Mouse (Mus musculus): ENCODE measurements around the gene Dner.
A peak's percentile ranks its signal among the peaks of the same experiment; 100 is the strongest.

Gene Dner

GRCm38 (mm10) chr1:84695517-84696411 lies at the start of gene Dner:
Gene Dner (minus strand): TSS chr1:84696221.
- peak; percentile 74 for DNase-seq (ENCODE audit: low spot score)

GRCm38 (mm10) chr1:84742156-84742555 lies 46.1 kb upstream of the Dner start:
- no peak for DNase-seq (ENCODE audit: low spot score)

- DNase-seq (ENCODE audit: low spot score): no peak
Measured at GRCm38 (mm10) chr1:84740080-84740479, 44.1 kb upstream of the Dner start.

- DNase-seq (ENCODE audit: low spot score): no peak
Measured at GRCm38 (mm10) chr1:84737097-84737496, 41.1 kb upstream of the Dner start.

GRCm38 (mm10) chr1:84733799-84734198 lies 37.8 kb upstream of the Dner start:
- DNase-seq (ENCODE audit: low spot score): no peak

GRCm38 (mm10) chr1:84731763-84732162 lies 35.7 kb upstream of the Dner start:
- DNase-seq (ENCODE audit: low spot score): no peak

GRCm38 (mm10) chr1:84722841-84723240 lies 26.8 kb upstream of the Dner start:
- no peak for DNase-seq (ENCODE audit: low spot score)

GRCm38 (mm10) chr1:84722371-84722770 lies 26.4 kb upstream of the Dner start:
- DNase-seq (ENCODE audit: low spot score): no peak

- DNase-seq (ENCODE audit: low spot score): no peak
Measured at GRCm38 (mm10) chr1:84721942-84722341, 25.9 kb upstream of the Dner start.

GRCm38 (mm10) chr1:84709810-84710785 lies 14.1 kb upstream of the Dner start:
- DNase-seq (ENCODE audit: low spot score): no peak

GRCm38 (mm10) chr1:84709406-84709805 lies 13.4 kb upstream of the Dner start:
- DNase-seq (ENCODE audit: low spot score): no peak

GRCm38 (mm10) chr1:84700254-84700653 lies 4.2 kb upstream of the Dner start:
- no peak for DNase-seq (ENCODE audit: low spot score)

GRCm38 (mm10) chr1:84697136-84697535 lies 1.1 kb upstream of the Dner start:
- DNase-seq (ENCODE audit: low spot score): no peak

GRCm38 (mm10) chr1:84694688-84695474 lies 1.1 kb downstream of the Dner start:
- DNase-seq (ENCODE audit: low spot score): no peak

GRCm38 (mm10) chr1:84677910-84678309 lies 18.1 kb downstream of the Dner start:
- DNase-seq (ENCODE audit: low spot score): no peak

GRCm38 (mm10) chr1:84668100-84668846 lies 27.7 kb downstream of the Dner start:
- DNase-seq (ENCODE audit: low spot score): no peak

GRCm38 (mm10) chr1:84667660-84668059 lies 28.4 kb downstream of the Dner start:
- no peak for DNase-seq (ENCODE audit: low spot score)

- no peak for DNase-seq (ENCODE audit: low spot score)
Measured at GRCm38 (mm10) chr1:84664377-84665118, 31.5 kb downstream of the Dner start.

GRCm38 (mm10) chr1:84646781-84647180 lies 49.2 kb downstream of the Dner start:
- peak; percentile 20 for DNase-seq (ENCODE audit: low spot score)

- DNase-seq (ENCODE audit: low spot score): no peak
Measured at GRCm38 (mm10) chr1:84640463-84640862, 55.6 kb downstream of the Dner start.
